Mouse (Mus musculus) MEL (cell line): ENCODE results near the gene Mrpl33. TPM values are rescaled to one million over a fixed set of nuclear protein-coding genes. Genes with fewer than 3 reads are reported as not detected.
A peak's percentile ranks its signal among the peaks of the same experiment; 100 is the strongest.

Experiments used
- DNase-seq: peaks from one replicate; pipeline ENCODE4 v3.0.0; 2011; ENCODE audit warnings: low read depth, low spot score
- H3K27ac ChIP-seq: 2 replicates; pipeline ENCODE4 v1.5.1; 2012; ENCODE audit warnings: low read depth, mild to moderate bottlenecking, control low read depth, low read length, moderate library complexity; ENCODE audit not compliant: control insufficient read depth
- H3K27me3 ChIP-seq, 2 experiments: fragments of 150-350 bp in 1 of 2; sonication (generic) in 1 of 2; 2 replicates each; pipeline ENCODE4 v1.6.1; 2012; ENCODE audit warnings: low read length in 2 of 2, mild to moderate bottlenecking in 2 of 2, improper control_type of control experiment in 1 of 2, moderate library complexity in 1 of 2; ENCODE audit not compliant: insufficient read depth in 2 of 2, control insufficient read depth in 1 of 2
- H3K36me3 ChIP-seq, 2 experiments: 2 replicates each; pipeline ENCODE4 v1.6.1; 2012 to 2014; ENCODE audit warnings: low read length in 2 of 2, improper control_type of control experiment in 1 of 2, inconsistent platforms in 1 of 2, mild to moderate bottlenecking in 1 of 2; ENCODE audit not compliant: insufficient read depth in 2 of 2, control insufficient read depth in 1 of 2
- H3K4me1 ChIP-seq, 2 experiments: fragments of 150-350 bp in 1 of 2; sonication (generic) in 1 of 2; 2 replicates each; pipeline ENCODE4 v1.6.1; 2012; ENCODE audit warnings: low read length in 2 of 2, improper control_type of control experiment in 1 of 2, mild to moderate bottlenecking in 1 of 2; ENCODE audit not compliant: insufficient read depth in 2 of 2, control insufficient read depth in 1 of 2
- H3K4me3 ChIP-seq, 2 experiments: fragments of 150-350 bp in 1 of 2; sonication (generic) in 1 of 2; 2 replicates each; pipeline ENCODE4 v1.5.1; 2012; ENCODE audit warnings: low read depth in 2 of 2, low read length in 2 of 2, mild to moderate bottlenecking in 2 of 2, moderate library complexity in 2 of 2, control low read depth in 1 of 2, improper control_type of control experiment in 1 of 2; ENCODE audit not compliant: control insufficient read depth in 1 of 2, insufficient read depth in 1 of 2
- H3K79me2 ChIP-seq: 2 replicates; pipeline ENCODE4 v1.6.1; 2012; ENCODE audit warnings: mild to moderate bottlenecking, low read length, moderate library complexity; ENCODE audit not compliant: control insufficient read depth, poor library complexity, insufficient read depth
- H3K9ac ChIP-seq: 2 replicates; pipeline ENCODE4 v1.6.1; 2012; ENCODE audit warnings: low read depth, mild to moderate bottlenecking, control low read depth, low read length, moderate library complexity; ENCODE audit not compliant: control insufficient read depth, poor library complexity, severe bottlenecking
- H3K9me3 ChIP-seq: fragments of 150-350 bp; sonication (generic); replicated peaks from 2 replicates; pipeline ENCODE4 v1.6.1; 2012; ENCODE audit warnings: mild to moderate bottlenecking, low read length, improper control_type of control experiment, moderate library complexity; ENCODE audit not compliant: insufficient read depth
- CHD1 ChIP-seq: IDR thresholded peaks from 2 replicates; pipeline ENCODE4 v1.6.1; 2012; ENCODE audit warnings: low read depth, mild to moderate bottlenecking, inconsistent platforms, low read length, improper control_type of control experiment
- CHD2 ChIP-seq: IDR thresholded peaks from 2 replicates; pipeline ENCODE4 v1.6.1; 2011; ENCODE audit warnings: low read length, improper control_type of control experiment
- CTCF ChIP-seq, 3 experiments: IDR thresholded peaks in 2 of 3; conservative IDR thresholded peaks in 1 of 3; 2 replicates each; pipeline ENCODE4 v1.5.1; 2011 to 2012; ENCODE audit warnings: low read length in 3 of 3, low read depth in 2 of 3, mild to moderate bottlenecking in 2 of 3, improper control_type of control experiment in 1 of 3, inconsistent platforms in 1 of 3, mixed read lengths in 1 of 3, moderate library complexity in 1 of 3; ENCODE audit not compliant: control insufficient read depth in 1 of 3, insufficient read depth in 1 of 3, poor library complexity in 1 of 3, severe bottlenecking in 1 of 3
- E2F4 ChIP-seq: IDR thresholded peaks from 2 replicates; pipeline ENCODE4 v1.6.1; 2011; ENCODE audit warnings: low read depth, low read length, improper control_type of control experiment, borderline replicate concordance
- ELF1 ChIP-seq: IDR thresholded peaks from 2 replicates; pipeline ENCODE4 v1.6.1; 2014; ENCODE audit warnings: low read depth, mild to moderate bottlenecking, inconsistent platforms, low read length, improper control_type of control experiment, moderate library complexity
- EP300 ChIP-seq, 2 experiments: IDR thresholded peaks; 2 replicates each; pipeline ENCODE4 v1.6.1; 2011; ENCODE audit warnings: improper control_type of control experiment in 2 of 2, low read length in 2 of 2, low read depth in 1 of 2, mild to moderate bottlenecking in 1 of 2
- ETS1 ChIP-seq: IDR thresholded peaks from 2 replicates; pipeline ENCODE4 v1.6.1; 2012; ENCODE audit warnings: low read depth, mild to moderate bottlenecking, inconsistent platforms, low read length, improper control_type of control experiment, moderate library complexity
- GABPA ChIP-seq: IDR thresholded peaks from 2 replicates; pipeline ENCODE4 v1.6.1; 2012; ENCODE audit warnings: low read depth, mild to moderate bottlenecking, inconsistent platforms, low read length, improper control_type of control experiment, moderate library complexity
- GATA1 ChIP-seq: IDR thresholded peaks from 2 replicates; pipeline ENCODE4 v1.6.1; 2011; ENCODE audit warnings: low read depth, low read length, improper control_type of control experiment
- JUND ChIP-seq: IDR thresholded peaks from 2 replicates; pipeline ENCODE4 v1.6.1; 2011; ENCODE audit warnings: low read depth, mild to moderate bottlenecking, improper control_type of control experiment, low read length
- KAT2A ChIP-seq: conservative IDR thresholded peaks from 2 replicates; pipeline ENCODE4 v1.6.1; 2012; ENCODE audit warnings: low read depth, low read length, improper control_type of control experiment, inconsistent platforms
- MAZ ChIP-seq: IDR thresholded peaks from 2 replicates; pipeline ENCODE4 v1.6.1; 2012; ENCODE audit warnings: low read depth, mild to moderate bottlenecking, inconsistent platforms, low read length, improper control_type of control experiment
- MEF2A ChIP-seq: IDR thresholded peaks from 2 replicates; pipeline ENCODE4 v1.6.1; 2014; ENCODE audit warnings: low read depth, mild to moderate bottlenecking, inconsistent platforms, low read length, improper control_type of control experiment; ENCODE audit not compliant: poor library complexity, insufficient replicate concordance, severe bottlenecking; ENCODE audit errors: extremely low read depth
- MXI1 ChIP-seq: IDR thresholded peaks from 2 replicates; pipeline ENCODE4 v1.6.1; 2011; ENCODE audit warnings: mild to moderate bottlenecking, low read depth, low read length, improper control_type of control experiment
- MYB ChIP-seq: IDR thresholded peaks from 2 replicates; pipeline ENCODE4 v1.6.1; 2011; ENCODE audit warnings: mild to moderate bottlenecking, low read depth, low read length, improper control_type of control experiment
- MYC ChIP-seq: IDR thresholded peaks from 2 replicates; pipeline ENCODE4 v1.6.1; 2011; ENCODE audit warnings: low read depth, mild to moderate bottlenecking, low read length, improper control_type of control experiment, moderate library complexity
- NELFE ChIP-seq: IDR thresholded peaks from 2 replicates; pipeline ENCODE4 v1.6.1; 2011; ENCODE audit warnings: low read depth, low read length, improper control_type of control experiment
- NRF1 ChIP-seq: IDR thresholded peaks from 2 replicates; pipeline ENCODE4 v1.6.1; 2014; ENCODE audit warnings: low read depth, mild to moderate bottlenecking, inconsistent platforms, low read length, improper control_type of control experiment, moderate library complexity; ENCODE audit not compliant: poor library complexity, insufficient read depth, severe bottlenecking
- POLR2A ChIP-seq, 2 experiments: IDR thresholded peaks; 2 replicates each; pipeline ENCODE4 v1.6.1; 2011 to 2012; ENCODE audit warnings: low read length in 2 of 2, mild to moderate bottlenecking in 2 of 2, control low read depth in 1 of 2, improper control_type of control experiment in 1 of 2, low read depth in 1 of 2, moderate library complexity in 1 of 2; ENCODE audit not compliant: control insufficient read depth in 1 of 2, insufficient read depth in 1 of 2, poor library complexity in 1 of 2
- POLR2AphosphoS2 ChIP-seq: IDR thresholded peaks from 2 replicates; pipeline ENCODE4 v1.6.1; 2011; ENCODE audit warnings: low read length, improper control_type of control experiment
- POLR2AphosphoS5 ChIP-seq: IDR thresholded peaks from 2 replicates; pipeline ENCODE4 v1.6.1; 2012; ENCODE audit warnings: low read depth, borderline replicate concordance, mild to moderate bottlenecking, inconsistent platforms, low read length, moderate library complexity, mixed read lengths
- RCOR1 ChIP-seq: IDR thresholded peaks from 2 replicates; pipeline ENCODE4 v1.6.1; 2012; ENCODE audit warnings: low read depth, mild to moderate bottlenecking, inconsistent platforms, low read length, improper control_type of control experiment
- SIN3A ChIP-seq: IDR thresholded peaks from 2 replicates; pipeline ENCODE4 v1.6.1; 2012; ENCODE audit warnings: low read length, improper control_type of control experiment, inconsistent platforms
- SMC3 ChIP-seq: IDR thresholded peaks from 2 replicates; pipeline ENCODE4 v1.6.1; 2011; ENCODE audit warnings: low read depth, low read length, improper control_type of control experiment
- TAL1 ChIP-seq: IDR thresholded peaks from 2 replicates; pipeline ENCODE4 v1.6.1; 2012; ENCODE audit warnings: mild to moderate bottlenecking, inconsistent platforms, low read length, moderate library complexity, mixed read lengths
- TBP ChIP-seq: IDR thresholded peaks from 2 replicates; pipeline ENCODE4 v1.8.0; 2011; ENCODE audit warnings: low read depth, low read length, improper control_type of control experiment
- TCF12 ChIP-seq: IDR thresholded peaks from 2 replicates; pipeline ENCODE4 v1.6.1; 2014; ENCODE audit warnings: low read depth, mild to moderate bottlenecking, inconsistent platforms, low read length, improper control_type of control experiment, moderate library complexity
- UBTF ChIP-seq: IDR thresholded peaks from 2 replicates; pipeline ENCODE4 v1.6.1; 2012; ENCODE audit warnings: low read depth, mild to moderate bottlenecking, inconsistent platforms, low read length, improper control_type of control experiment, moderate library complexity, borderline replicate concordance; ENCODE audit not compliant: insufficient read depth
- USF1 ChIP-seq: IDR thresholded peaks from 2 replicates; pipeline ENCODE4 v1.6.1; 2014; ENCODE audit warnings: low read depth, mild to moderate bottlenecking, inconsistent platforms, low read length, improper control_type of control experiment, moderate library complexity
- USF2 ChIP-seq, 2 experiments: IDR thresholded peaks; 2 replicates each; pipeline ENCODE4 v1.6.1; 2011 to 2012; ENCODE audit warnings: improper control_type of control experiment in 2 of 2, low read length in 2 of 2, borderline replicate concordance in 1 of 2, inconsistent platforms in 1 of 2, low read depth in 1 of 2, mild to moderate bottlenecking in 1 of 2; ENCODE audit not compliant: insufficient read depth in 1 of 2
- ZC3H11A ChIP-seq: IDR thresholded peaks from 2 replicates; pipeline ENCODE4 v1.6.1; 2012; ENCODE audit warnings: low read depth, mild to moderate bottlenecking, inconsistent platforms, low read length, improper control_type of control experiment
- ZKSCAN1 ChIP-seq: IDR thresholded peaks from 2 replicates; pipeline ENCODE4 v1.6.1; 2012; ENCODE audit warnings: low read depth, mild to moderate bottlenecking, inconsistent platforms, low read length, improper control_type of control experiment, moderate library complexity
- ZMIZ1 ChIP-seq: IDR thresholded peaks from 2 replicates; pipeline ENCODE4 v1.6.1; 2012; ENCODE audit warnings: low read depth, mild to moderate bottlenecking, inconsistent platforms, low read length, improper control_type of control experiment, moderate library complexity
- polyA plus RNA-seq, 2 experiments: library from polyadenylated mRNA; stranded (reverse) in 1 of 2; unstranded in 1 of 2; fragments of >175 nt in 1 of 2; fragments of >200 nt in 1 of 2; gene quantifications; 2 replicates each; pipeline versions ENCODE4 v1.2.1 to v1.2.4; 2012; ENCODE audit warnings: low replicate concordance in 2 of 2, low read depth in 1 of 2; ENCODE audit not compliant: insufficient read length in 2 of 2, insufficient read depth in 1 of 2, missing spikeins in 1 of 2
- total RNA-seq: library from RNA; depleted of rRNA; stranded (reverse); fragments of 300-350 nt; gene quantifications from 2 replicates; pipeline ENCODE4 v1.2.3, GENCODE M21; 2012; rRNA removed

The Mrpl33 gene
- total RNA-seq (239 and 249 TPM in 2 replicates), polyA plus RNA-seq (100 to 1,000 TPM in 1 of 2 experiments, not detected in 1; 158 TPM)

GRCm38 (mm10) chr5:31596481-31597429, at the start of gene Mrpl33:
Gene Mrpl33, plus strand, starts transcription at chr5:31596935.
- peak within 1 kb of the TSS; percentile 88 for H3K27ac ChIP-seq
- H3K9ac ChIP-seq: peak within 1 kb of the TSS; percentile 81
- peaks cover 0 to 43% of the 10 kb centered on the region in 2 experiments; a peak in 2 of 4 replicates for H3K36me3 ChIP-seq
- H3K79me2 ChIP-seq: peaks cover 31% of the 10 kb centered on the region
- H3K4me3 ChIP-seq: peak within 1 kb of the TSS; percentile 72 to 86
- no peaks in the 10 kb centered on the region for H3K9me3 ChIP-seq
- H3K27me3 ChIP-seq: no peaks in the 10 kb centered on the region
- H3K4me1 ChIP-seq: peaks cover 10 to 51% of the 10 kb centered on the region in 2 experiments
- peak; percentile 97 for DNase-seq
- TF ChIP-seq NELFE: peak; percentile 93
- peak; percentile 74 for TF ChIP-seq RCOR1
- TF ChIP-seq POLR2A (IDR thresholded peaks at IDR 0.05; ENCODE audit: control insufficient read depth in 1 of 2, insufficient read depth in 1 of 2, low read depth in 1 of 2, low read length in 2 of 2, poor library complexity in 1 of 2): peak; percentile 79 to 84; a peak in 3 of 4 replicates
- no peak for TF ChIP-seq JUND
- TF ChIP-seq GATA1: peak; percentile 88
- TF ChIP-seq POLR2AphosphoS2: peak; percentile 97
- TF ChIP-seq UBTF: no peak
- TF ChIP-seq ELF1: peak; percentile 96
- TF ChIP-seq TBP: peak; percentile 88
- no peak for TF ChIP-seq TAL1
- TF ChIP-seq CTCF (IDR thresholded peaks at IDR 0.05 in 2 of 3, conservative IDR thresholded peaks at IDR 0.05 in 1 of 3; ENCODE audit: control insufficient read depth in 1 of 3, insufficient read depth in 1 of 3, low read depth in 2 of 3, low read length in 3 of 3, poor library complexity in 1 of 3, severe bottlenecking in 1 of 3): peak; percentile 3 to 25 (median 7); a peak in 2 of 6 replicates
- peak; percentile 92 for TF ChIP-seq ZMIZ1
- peak; percentile 46; the same call in 1 of the 2 replicates for TF ChIP-seq MYB
- TF ChIP-seq ZC3H11A: no peak
- no peak; the same call in 1 of the 2 replicates for TF ChIP-seq NRF1
- peak; percentile 97 for TF ChIP-seq SIN3A
- TF ChIP-seq CHD1: 0 out of 2 replicates have a peak, but pooled peaks have one; percentile 9
- TF ChIP-seq ETS1: peak; percentile 96
- TF ChIP-seq MYC: peak; percentile 95
- TF ChIP-seq ZKSCAN1: no peak
- TF ChIP-seq MEF2A: peak; percentile 68; the same call in 1 of the 2 replicates
- TF ChIP-seq GABPA: no peak
- 0 out of 2 replicates have a peak, but pooled peaks have one; percentile 18 for TF ChIP-seq E2F4
- no peak for TF ChIP-seq USF1
- no peak for TF ChIP-seq POLR2AphosphoS5
- peak; percentile 84 to 96 for TF ChIP-seq EP300 (IDR thresholded peaks at IDR 0.05; ENCODE audit: low read depth in 1 of 2, low read length in 2 of 2)
- TF ChIP-seq MXI1: peak; percentile 82
- TF ChIP-seq KAT2A: peak; percentile 69
- TF ChIP-seq MAZ: peak; percentile 93
- TF ChIP-seq SMC3: peak; percentile 27; the same call in 1 of the 2 replicates
- peak; percentile 86 for TF ChIP-seq TCF12
- TF ChIP-seq USF2 (IDR thresholded peaks at IDR 0.05; ENCODE audit: borderline replicate concordance in 1 of 2, insufficient read depth in 1 of 2, low read depth in 1 of 2, low read length in 2 of 2): no peak
- TF ChIP-seq CHD2: no peak; the same call in 1 of the 2 replicates
